Mouse (Mus musculus) liver, adult 2 months (tissue): ENCODE measurements at regions not wholly inside any gene's neighbourhood (a gene's known extent, or its start where the extent isn't known, plus 50 kb on each side); places are given as distances from the start of the nearest gene placed in this dataset.

Source experiments
- CTCF ChIP-seq: fragments of 200-500 bp; IDR thresholded peaks from 2 replicates; pipeline ENCODE4 v1.5.1; 2011; ENCODE audit warnings: low read depth, low read length, control low read depth
- POLR2A ChIP-seq: fragments of 200-500 bp; IDR thresholded peaks from 2 replicates; pipeline ENCODE4 v1.6.1; 2011; ENCODE audit warnings: low read length, control low read depth; ENCODE audit not compliant: insufficient read depth; ENCODE audit errors: extremely low read depth

DNA sequence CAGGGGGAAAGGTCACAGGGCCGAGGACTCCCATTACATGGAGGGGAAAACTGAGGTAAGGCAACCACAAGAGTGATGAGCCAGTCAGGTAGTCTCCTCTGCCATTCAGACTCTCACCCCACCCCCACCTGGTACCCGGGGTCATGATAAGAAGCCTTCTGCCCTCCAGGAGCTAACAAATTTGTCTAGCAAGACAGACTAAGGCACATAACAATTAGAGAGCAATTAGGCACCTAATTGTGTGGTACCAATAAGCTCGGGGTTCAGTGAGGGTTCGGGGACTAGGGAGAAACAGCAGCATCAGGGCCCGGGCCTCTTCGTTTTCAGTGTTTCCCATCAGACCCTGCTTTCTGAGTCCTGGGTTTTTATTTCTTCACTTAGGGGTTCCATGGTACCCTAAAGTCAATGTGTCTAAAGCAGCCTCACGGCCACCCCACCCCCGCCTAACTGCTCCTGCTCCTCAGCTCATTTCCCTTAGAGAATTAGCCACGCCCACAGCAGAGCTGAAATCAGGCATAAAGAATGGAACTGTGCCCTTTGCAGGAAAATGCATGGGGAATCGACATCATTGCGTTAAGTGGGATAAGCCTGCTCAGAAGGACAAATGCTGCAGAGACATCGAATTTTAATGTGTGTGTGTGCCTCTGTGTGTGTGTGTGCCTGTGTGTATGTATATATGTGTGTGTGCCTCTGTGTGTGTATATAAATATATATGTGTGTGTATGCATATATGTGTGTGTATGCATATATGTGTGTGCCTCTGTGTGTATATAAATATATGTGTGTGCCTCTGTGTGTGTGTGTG, 249.3 kb downstream of the Cryba4 start:
- TF ChIP-seq CTCF = no peak
- no peak for TF ChIP-seq POLR2A
